Mouse (Mus musculus): ENCODE data around the gene Tbc1d4.
"Not testable (repeated sequence)": the region's sequence is repeated elsewhere in the genome, so short reads cannot be mapped to it uniquely, and the experiment has no call there.

Gene Tbc1d4

DNA sequence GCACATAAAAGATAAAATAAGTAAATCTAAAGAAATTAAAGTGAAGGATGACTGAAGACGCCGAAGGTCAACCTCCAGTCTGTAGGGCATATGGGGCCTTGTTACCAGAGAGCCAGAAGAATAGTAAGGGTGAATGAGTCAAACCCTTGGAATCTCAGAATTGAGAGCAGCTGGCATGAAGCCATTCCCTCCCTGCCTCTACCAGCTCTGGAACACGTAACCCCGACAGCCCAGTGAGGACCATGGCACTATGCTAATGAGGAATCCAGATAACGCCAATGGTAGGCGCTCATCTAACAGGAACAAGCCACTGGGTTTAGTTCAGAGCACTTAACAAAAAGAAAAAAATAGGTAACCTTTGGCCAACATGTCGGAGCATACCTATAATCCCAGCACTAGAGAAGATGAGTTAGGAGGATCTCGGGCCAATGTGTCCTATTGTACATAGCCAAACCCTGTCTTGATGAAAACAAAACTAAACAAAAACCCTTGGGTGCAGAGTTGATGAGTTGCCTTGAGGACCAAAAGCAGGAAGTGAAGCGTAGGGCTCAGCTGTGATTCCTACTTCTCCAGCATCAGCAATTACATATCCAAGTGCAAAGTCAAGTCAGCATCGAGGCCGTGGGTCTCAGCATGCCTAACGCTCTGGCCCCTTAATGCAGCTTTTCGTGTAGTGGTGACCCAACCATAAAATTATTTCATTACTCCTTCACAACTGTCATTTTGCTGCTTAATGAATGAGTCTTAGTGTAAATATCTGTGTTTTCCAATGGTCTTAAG, 13.5 kb downstream of the Tbc1d4 start:
- in situ Hi-C loops (cut with MboI, MseI), result no loop called here

DNA sequence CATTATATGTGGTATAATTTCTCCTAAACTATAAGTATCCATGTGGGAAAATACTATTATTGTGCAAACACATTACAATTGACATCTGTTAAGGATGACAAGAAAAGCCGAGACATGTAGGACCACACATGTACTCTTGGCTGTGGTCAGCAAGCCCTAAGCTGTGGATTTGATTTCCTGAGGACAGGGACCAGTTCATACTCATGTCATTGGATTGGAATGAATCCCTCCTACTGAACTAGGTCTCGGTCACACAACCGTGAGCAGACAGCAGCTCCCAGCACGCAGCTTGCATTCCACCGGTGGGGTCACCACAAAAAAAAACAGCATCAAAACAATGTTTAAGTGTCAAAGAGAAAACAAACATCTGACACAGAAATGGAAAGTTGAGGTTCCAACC, 15.0 kb downstream of the Tbc1d4 start:
- in situ Hi-C loops (cut with MboI, MseI), result no loop called here

DNA sequence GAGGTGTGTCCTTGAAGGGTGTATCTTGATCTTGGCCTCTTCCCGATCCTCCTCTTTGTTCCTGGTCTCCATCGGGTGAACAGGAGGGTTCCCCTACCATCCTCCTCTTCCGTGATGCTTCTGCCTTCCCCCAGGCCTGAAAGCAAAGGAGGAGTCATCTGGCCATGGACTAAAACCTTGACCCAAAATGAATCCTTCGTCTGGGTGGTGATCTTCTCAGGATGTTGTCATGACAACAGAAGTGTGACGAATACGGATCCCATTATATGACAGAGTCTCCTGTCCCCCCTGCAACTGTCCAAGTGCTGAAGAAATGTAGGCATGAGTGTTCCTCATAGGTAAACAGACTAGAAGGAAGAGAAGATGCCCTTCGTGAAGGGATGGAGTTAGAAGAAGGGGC, 15.7 kb downstream of the Tbc1d4 start:
- in situ Hi-C loops (cut with MboI, MseI), result no loop called here

DNA sequence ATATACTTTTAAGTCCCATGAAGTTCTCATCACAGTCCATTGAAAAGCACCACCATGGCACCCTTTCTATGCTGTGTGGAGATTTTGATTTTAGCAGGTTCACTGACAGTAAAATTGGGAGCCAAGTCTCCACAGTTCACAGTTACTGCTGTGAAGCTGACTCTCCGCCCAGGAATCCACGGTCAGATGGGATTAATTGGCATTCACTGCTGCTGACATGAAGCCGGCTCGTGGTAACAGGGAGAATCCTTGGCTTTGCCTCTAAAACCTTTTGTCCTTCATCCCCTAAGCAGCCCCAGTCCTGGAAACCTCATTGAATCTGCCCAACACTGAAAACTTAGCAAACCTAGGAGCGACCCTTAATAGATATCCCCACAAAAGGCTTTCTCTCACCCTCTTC, 17.9 kb downstream of the Tbc1d4 start:
- in situ Hi-C loops (cut with MboI, MseI), result no loop called here

DNA sequence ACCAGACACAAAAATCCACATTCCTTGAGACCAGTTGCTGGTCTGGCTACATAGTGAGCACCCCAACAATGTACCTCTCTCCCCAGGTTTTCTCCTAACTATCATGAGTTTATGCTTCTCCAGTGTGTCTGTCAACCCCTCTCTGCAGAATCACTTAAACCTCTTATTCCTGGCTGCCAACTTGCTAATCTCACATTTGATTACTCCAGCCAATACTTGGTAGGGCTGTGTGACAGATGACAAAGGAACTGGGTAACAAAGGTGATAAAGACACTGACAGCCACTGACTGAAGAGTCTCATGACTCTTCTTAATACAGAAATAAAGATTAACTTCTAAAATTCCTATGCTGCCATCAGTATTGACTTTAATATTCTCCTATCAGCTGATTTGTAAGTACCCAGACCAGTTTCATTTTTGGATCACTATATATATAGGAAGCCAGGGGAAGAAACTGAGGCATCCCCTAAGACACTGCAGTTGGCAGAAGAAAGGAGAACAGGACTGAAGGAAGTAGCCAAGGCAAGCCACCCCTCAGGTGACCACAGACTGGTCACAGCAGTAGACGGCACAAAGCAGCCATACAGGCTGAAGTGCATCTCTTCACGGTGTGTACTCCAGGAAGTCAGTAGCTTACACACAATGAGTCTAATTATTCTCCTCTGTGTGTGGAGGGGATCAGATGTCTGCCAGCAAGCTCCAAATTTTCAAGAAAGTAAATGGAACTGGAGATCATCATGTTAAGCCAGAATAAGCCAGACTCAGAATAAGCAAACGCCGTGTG, 20.6 kb downstream of the Tbc1d4 start:
- in situ Hi-C loops (cut with MboI, MseI), result not testable (repeated sequence)

DNA sequence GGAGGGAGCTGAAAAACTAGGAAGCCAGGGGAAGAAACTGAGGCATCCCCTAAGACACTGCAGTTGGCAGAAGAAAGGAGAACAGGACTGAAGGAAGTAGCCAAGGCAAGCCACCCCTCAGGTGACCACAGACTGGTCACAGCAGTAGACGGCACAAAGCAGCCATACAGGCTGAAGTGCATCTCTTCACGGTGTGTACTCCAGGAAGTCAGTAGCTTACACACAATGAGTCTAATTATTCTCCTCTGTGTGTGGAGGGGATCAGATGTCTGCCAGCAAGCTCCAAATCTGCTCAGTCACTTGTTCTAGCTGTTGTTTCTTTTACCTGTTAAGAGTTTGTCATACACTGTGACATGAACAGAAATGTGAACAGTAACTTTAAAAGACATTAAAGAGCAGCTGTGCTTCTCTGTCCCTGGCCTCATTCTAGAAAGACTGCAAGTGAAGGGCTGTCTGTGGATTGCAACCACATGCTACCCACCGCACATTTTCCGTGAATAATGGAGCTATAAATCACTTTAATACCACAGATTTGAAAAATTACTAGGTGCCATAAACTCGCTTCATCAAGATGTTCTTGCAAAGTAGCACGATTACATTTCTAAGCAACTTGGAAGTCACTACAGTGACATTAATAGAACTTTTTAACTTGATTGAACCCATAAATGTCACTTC, 21.5 kb downstream of the Tbc1d4 start:
- in situ Hi-C loops (cut with MboI, MseI), result not testable (repeated sequence)

DNA sequence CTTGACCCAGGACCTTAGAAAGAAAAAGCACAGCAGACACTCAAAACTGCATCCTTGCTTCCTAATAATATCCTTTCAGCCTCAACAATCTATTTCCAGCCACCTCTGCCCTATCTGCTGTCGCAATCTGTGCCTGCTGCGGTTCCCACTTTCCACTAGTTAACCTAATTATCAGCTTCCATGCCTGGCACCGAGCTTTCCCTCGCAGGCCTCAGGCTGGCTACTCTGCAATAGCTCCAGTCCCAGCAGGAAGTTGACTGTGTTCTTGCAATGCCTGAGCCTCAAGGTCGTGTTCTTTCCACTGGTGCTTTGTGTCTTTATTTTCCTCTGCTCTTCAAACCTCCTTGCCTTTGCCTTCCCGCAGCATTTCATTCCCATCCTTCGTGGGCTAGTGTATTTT, 22.9 kb downstream of the Tbc1d4 start:
- in situ Hi-C loops (cut with MboI, MseI), result no loop called here

DNA sequence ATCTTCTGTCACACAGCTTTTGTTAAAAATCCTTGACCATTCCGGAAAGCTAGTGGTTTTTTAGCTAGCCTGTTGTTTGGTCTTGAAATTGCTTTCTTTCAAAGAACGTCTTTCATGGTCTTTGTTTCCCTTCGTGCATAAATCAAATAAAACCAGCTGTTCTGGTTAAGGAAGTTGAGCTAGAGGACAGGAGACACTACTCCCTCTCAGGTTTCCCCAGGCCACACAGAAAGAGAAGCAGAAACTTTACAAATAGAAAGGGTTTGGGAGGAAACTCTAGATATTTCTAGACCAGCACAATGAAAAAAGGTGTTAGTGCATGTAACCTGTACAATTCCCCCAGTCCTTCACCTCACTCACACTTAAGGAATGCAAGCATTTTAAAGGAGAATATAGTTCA, 33.3 kb downstream of the Tbc1d4 start:
- in situ Hi-C loops (cut with MboI, MseI), result no loop called here

DNA sequence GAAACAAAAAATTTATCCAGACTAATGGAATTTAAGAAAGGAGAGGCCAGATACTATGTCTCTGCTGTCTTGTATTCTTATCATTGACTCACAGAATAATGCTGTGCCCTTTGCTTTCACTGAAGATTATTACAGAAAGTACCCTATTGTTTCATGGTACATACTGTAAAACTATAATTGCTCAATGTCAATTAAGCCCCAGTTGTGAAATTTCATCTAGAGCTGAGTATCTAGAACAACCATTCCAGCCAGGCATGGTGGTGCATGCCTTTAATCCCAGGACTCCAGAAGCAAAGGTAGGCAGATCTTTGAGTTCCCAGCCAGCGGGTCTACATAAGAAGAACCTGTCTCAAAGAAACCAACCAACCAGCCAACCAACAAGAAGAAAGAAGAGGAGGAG, 34.5 kb downstream of the Tbc1d4 start:
- in situ Hi-C loops (cut with MboI, MseI), result no loop called here

DNA sequence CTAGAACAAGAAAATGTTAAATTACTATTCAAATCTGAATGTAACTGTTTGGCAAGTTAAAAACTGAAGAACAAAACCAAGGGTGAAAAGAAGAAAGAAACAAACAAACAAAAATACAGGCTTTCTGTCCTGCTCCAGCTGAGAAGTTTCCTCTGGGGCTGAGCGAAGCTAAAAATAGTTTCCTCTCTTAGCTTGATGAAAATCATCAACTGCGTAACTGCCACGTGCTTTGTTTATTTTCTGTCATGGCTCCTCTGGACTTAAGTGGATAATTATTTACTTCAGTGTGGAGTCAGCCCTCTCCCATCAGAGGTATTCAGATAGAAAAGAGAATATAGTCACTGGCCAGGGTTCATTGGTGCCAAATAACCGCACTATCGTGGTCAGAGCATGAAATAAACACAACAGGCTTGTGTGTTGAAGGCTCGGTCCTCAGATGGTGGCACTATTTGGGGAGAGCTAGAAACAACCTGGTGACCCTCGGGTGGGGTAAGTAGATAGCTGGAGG, 35.8 kb downstream of the Tbc1d4 start:
- in situ Hi-C loops (cut with MboI, MseI), result no loop called here

DNA sequence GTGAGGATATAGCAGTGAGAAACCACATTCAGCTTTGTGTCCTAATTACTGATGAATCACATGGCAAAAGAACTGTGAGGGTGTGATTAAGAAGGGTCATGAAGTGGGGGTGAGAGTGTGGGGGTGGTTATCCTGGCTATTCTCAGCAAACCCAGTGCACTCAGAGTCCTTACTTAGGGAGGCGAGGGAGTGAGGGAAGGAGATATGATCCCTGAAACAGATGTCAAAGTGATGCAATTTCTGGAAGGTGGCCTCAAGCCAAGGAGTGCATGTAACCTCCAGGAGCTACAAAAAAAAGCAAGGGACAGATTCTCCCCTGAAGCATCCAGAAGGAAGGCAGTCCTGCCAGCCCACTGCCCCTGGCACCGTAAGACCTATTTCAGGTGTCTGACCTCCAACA, 40.2 kb downstream of the Tbc1d4 start:
- in situ Hi-C loops (cut with MboI, MseI), result no loop called here

DNA sequence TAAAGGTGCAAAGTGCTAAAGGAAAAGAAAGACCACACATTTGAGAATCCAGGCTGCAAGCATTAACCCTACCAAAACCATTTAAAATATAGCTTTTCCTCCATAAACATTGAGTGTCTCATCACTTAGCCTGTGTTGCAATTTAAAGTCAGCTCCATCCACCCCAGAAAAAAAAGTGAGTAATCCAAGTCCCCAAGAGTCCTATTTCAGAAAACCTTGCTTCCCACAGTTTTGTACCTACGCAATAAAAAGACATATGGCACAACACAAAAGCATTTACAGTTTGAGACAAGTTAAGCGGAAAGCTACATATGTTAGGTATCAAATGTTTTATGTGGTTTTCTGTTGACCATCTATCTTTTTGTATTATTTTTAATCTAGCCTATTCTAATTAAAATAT, 42.3 kb downstream of the Tbc1d4 start:
- in situ Hi-C loops (cut with MboI, MseI), result no loop called here

DNA sequence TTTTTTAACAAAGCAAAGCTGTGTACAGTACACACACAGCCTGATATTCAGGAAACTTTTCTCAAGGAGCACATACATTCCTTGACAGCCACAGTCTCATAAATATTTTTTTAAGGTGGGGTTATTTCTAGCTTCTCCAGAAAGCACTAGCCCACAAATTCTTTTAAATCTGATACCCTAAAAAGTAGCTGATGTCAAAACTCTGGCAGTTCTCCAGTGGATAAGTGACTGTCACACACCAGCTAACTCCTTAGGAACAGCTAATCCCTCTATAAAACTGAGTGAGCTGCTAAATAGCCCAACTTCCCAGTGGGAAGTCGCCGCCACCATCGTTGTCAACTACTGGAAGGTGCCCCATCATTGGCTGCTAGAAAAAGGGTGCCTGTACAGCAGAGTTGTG, 43.3 kb downstream of the Tbc1d4 start:
- in situ Hi-C loops (cut with MboI, MseI), result no loop called here

DNA sequence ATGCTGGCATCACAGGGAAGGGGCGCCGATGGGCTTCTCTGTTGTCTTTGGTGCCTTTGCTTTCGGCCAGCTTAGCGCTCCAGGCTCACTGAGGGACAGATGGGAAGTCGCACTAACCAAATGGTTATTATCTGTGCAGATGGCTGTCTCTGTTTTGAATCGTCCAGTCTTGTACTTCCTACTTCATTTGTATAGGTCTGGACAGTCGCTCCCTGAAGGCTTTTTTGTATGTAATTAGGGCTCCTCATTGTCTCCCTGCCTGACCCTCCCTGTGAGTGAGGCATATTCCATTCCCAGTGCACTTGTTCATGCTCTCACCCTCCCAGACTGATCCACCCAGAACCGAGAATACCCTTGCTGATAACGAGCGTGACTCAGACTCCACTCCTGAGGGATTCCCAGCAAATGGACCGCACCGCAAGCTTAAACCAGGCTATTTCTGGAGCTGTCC, 47.7 kb downstream of the Tbc1d4 start:
- in situ Hi-C loops (cut with MboI, MseI), result no loop called here

DNA sequence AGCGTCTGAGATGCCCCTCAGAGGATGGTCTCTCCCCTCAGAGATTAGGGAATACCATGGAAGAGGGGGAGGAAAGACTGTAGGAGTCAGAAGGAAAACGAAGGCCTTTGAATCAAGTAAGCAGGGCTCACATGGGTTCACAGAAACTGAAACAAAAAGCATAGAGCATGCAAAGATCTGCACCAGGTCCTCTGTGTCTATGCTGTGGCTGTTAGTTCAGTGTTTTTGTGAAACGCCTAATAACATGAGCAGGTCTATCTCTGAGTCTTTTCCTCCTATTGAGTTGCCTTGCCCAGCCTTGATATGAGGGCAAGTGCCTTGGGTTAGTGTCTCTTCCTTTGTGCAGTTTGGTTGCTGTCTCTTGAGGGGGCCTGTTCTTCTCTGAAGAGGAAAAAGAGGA, 49.5 kb downstream of the Tbc1d4 start:
- in situ Hi-C loops (cut with MboI, MseI), result no loop called here

DNA sequence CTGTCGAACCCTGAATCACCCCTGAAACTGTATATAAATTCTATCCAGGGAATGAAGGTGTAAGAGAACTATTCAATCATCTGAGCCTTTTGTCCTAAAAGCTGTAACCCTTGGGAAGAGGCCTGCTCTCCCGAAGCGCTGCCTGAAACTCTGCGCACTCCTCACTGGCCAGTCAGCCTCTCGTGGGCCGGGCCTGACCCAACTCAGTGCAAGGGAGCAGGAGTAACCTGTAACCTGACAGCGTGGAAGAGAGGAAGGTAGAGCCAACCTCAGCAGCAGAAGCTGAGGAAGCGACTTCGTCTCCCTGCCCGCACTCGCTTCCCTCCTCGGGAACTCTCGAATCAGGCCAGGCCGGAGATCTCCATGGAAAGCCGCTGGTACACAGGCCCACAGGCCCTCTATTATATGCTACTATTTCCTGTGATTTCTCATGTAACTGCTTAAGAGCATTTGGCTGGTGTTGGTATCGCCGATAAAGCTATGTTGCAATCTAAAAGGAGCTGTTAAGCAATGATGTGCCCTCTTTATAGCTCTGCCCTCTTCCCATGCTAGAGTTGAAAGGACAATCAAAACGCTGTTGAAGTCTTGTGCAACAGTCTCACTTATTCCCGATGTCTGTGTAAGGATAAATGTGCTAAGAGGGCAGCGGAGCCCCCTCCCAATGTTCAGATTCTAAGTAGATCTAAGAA, 60.0 kb downstream of the Tbc1d4 start:
- in situ Hi-C loops (cut with MboI, MseI), result no loop called here

DNA sequence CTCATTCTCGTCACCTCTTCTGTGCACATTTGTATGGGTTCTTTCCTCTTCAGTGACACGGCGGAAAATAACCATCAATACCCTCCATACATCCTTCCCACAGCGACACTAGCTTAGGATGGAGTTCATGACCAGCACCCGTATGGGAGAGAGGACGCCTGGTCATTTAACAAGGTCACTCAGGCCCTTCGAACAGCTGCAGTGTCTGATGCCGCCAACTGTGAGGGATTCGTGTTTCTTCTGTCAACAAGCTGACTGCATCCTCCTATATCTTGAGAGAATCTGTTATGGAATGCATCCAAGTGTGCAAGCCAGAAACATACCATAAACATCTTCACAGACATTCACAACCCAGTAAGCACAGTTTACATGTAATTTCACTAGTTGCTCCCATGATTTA, 67.1 kb downstream of the Tbc1d4 start:
- in situ Hi-C loops (cut with MboI, MseI), result no loop called here

DNA sequence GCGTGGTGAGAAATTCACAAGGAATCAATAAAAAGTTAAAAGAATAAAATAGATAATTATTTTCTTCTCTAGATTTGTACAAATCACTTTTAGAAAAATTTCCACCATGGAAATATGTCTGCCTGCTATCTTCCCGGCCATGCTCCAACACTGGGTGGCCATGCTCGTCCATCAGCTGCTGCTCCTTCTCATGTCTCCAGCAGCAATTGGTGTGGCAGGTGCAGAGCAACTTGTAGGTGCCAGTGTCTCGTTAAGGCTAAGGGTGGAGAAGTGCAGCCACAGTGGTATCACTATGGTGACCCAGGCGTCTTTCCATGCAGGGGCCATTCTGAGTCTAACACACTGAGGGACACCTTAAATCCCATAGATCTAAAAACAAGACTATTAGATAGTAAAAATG, 67.8 kb downstream of the Tbc1d4 start:
- in situ Hi-C loops (cut with MboI, MseI), result no loop called here

DNA sequence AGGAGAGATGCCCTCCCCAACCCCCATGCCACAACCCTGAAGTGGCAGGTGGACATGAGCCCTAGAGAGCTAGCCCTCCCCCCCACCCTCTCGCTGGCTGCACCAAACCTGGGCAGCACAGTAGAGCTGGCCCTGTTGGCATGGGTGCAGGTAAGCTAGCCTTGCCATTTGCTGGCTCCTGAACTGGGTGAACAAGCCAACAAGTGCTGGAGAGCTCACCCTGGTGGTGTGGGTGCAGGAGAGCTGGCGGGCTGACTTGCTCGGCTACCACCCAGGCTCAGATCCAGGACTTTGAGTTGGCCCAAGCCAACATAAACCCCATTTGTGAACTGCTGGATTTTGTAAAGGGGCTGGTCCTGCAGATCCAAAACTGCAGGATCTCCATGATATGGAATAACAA, 68.5 kb downstream of the Tbc1d4 start:
- in situ Hi-C loops (cut with MboI, MseI), result no loop called here

DNA sequence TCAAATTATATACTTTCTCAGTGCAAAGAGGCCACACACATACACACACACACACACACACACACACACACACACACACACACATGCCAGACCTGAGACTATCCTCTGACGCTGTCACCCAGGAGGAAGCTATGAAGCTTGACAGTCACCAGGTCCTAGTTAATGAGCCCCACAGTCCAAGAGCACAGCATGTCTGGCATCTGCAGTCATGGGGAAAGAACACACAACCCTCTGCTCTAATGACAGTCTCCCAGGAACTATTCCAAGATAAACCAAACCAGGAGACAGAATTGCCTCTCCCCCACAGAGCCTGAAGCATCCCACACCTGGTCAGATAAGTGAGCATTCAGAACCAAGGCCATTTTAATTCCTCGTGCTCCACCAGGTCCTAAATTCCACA, 71.1 kb downstream of the Tbc1d4 start:
- in situ Hi-C loops (cut with MboI, MseI), result no loop called here

DNA sequence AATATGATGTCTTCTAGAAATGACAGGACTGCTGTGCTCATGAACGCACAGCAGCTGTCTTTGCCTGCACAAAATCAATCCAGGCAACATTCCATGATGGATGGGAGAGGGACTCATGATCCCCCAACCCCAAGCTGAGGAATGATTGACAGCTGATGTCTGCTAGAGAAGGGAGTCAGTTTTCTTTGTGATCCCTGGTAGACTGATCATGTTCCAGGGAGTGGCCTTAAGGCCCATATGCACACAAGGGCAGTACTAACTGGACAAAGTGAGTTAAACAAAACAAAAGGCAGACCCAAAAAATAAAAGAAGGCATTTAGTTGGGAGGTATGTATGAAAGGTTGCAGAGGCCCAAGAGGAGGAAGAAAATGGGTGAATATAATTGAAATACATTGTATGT, 71.6 kb downstream of the Tbc1d4 start:
- in situ Hi-C loops (cut with MboI, MseI), result no loop called here
